Mouse (Mus musculus): ENCODE results near the gene Nol6. TPM values are rescaled to one million over a fixed set of nuclear protein-coding genes. Genes with fewer than 3 reads are reported as not detected.

The Nol6 gene
- polyA plus RNA-seq, 1 experiment from 2014 or later = 34.8 TPM

- Histone ChIP-seq H3K4me2 (ENCODE audit: low read depth, low read length) (no peak overlapping the region), H3K27me3 (ENCODE audit: control insufficient read depth, insufficient read depth, low read length) (no peaks in the 10 kb centered on the region), H3K27ac (ENCODE audit: low read depth, low read length) (no peak overlapping the region), H3K9ac (replicated peaks; ENCODE audit: low read depth, low read length) (no peak overlapping the region), H3K4me3 (ENCODE audit: low read depth, low read length) (no peak overlapping the region), H3K9me3 (ENCODE audit: control insufficient read depth, low read length) (no peaks in the 10 kb centered on the region), H3K4me1 (ENCODE audit: control insufficient read depth, insufficient read depth, low read length) (no peaks in the 10 kb centered on the region), H3K36me3 (ENCODE audit: control insufficient read depth, insufficient read depth, low read length) (peaks cover 2% of the 10 kb centered on the region; the same call in 1 of the 2 replicates)
- WGBS = 85% methylated on average over 10 of the region's 10 CpGs
- no peak for ATAC-seq (ENCODE audit: low read depth)
Measured at GRCm38 (mm10) chr4:41108717-41109425, 15.4 kb downstream of the Nol6 start.

- Histone ChIP-seq H3K9me3 (ENCODE audit: control insufficient read depth, low read length) (no peaks in the 10 kb centered on the region), H3K9ac (replicated peaks; ENCODE audit: low read depth, low read length) (no peak overlapping the region), H3K27ac (ENCODE audit: low read depth, low read length) (no peak overlapping the region), H3K4me3 (ENCODE audit: low read depth, low read length) (no peak overlapping the region), H3K4me2 (ENCODE audit: low read depth, low read length) (no peak overlapping the region), H3K4me1 (ENCODE audit: control insufficient read depth, insufficient read depth, low read length) (no peaks in the 10 kb centered on the region), H3K36me3 (ENCODE audit: control insufficient read depth, insufficient read depth, low read length) (no peaks in the 10 kb centered on the region), H3K27me3 (ENCODE audit: control insufficient read depth, insufficient read depth, low read length) (no peaks in the 10 kb centered on the region)
- 82% methylated on average over 4 of the region's 4 CpGs for WGBS
- ATAC-seq (ENCODE audit: low read depth) = no peak
Measured at GRCm38 (mm10) chr4:41107440-41107839, 16.8 kb downstream of the Nol6 start.

- Histone ChIP-seq H3K4me1 (ENCODE audit: control insufficient read depth, insufficient read depth, low read length) (peaks cover 4% of the 10 kb centered on the region; the same call in 1 of the 2 replicates), H3K9me3 (ENCODE audit: control insufficient read depth, low read length) (no peaks in the 10 kb centered on the region), H3K27ac (ENCODE audit: low read depth, low read length) (no peak overlapping the region), H3K4me2 (ENCODE audit: low read depth, low read length) (no peak overlapping the region), H3K27me3 (ENCODE audit: control insufficient read depth, insufficient read depth, low read length) (peaks cover 7% of the 10 kb centered on the region), H3K4me3 (ENCODE audit: low read depth, low read length) (no peak overlapping the region), H3K36me3 (ENCODE audit: control insufficient read depth, insufficient read depth, low read length) (no peaks in the 10 kb centered on the region), H3K9ac (replicated peaks; ENCODE audit: low read depth, low read length) (no peak overlapping the region)
- no peak for ATAC-seq (ENCODE audit: low read depth)
Measured at GRCm38 (mm10) chr4:41102901-41103300, 21.4 kb downstream of the Nol6 start.

GRCm38 (mm10) chr4:41100986-41101385 lies 23.3 kb downstream of the Nol6 start:
- ATAC-seq (ENCODE audit: low read depth) = no peak
- no peaks in the 10 kb centered on the region for H3K9me3 ChIP-seq (ENCODE audit: control insufficient read depth, low read length)
- H3K36me3 ChIP-seq (ENCODE audit: control insufficient read depth, insufficient read depth, low read length) = no peaks in the 10 kb centered on the region
- no peak overlapping the region for H3K4me2 ChIP-seq (ENCODE audit: low read depth, low read length)
- 29% methylated on average over 1 of the region's 1 CpGs for WGBS
- H3K27ac ChIP-seq (ENCODE audit: low read depth, low read length) = no peak overlapping the region
- peaks cover 4% of the 10 kb centered on the region; the same call in 1 of the 2 replicates for H3K4me1 ChIP-seq (ENCODE audit: control insufficient read depth, insufficient read depth, low read length)
- H3K9ac ChIP-seq (replicated peaks; ENCODE audit: low read depth, low read length) = no peak overlapping the region
- H3K27me3 ChIP-seq (ENCODE audit: control insufficient read depth, insufficient read depth, low read length) = peaks cover 14% of the 10 kb centered on the region
- no peak overlapping the region for H3K4me3 ChIP-seq (ENCODE audit: low read depth, low read length)

GRCm38 (mm10) chr4:41098577-41098951 lies 25.7 kb downstream of the Nol6 start:
- peak overlapping the region; percentile 21; the same call in 1 of the 2 replicates for H3K9ac ChIP-seq (replicated peaks; ENCODE audit: low read depth, low read length)
- peak; percentile 20 for ATAC-seq (ENCODE audit: low read depth)
- 16% methylated on average over 11 of the region's 11 CpGs for WGBS
- no peak overlapping the region for H3K27ac ChIP-seq (ENCODE audit: low read depth, low read length)
- peak overlapping the region; percentile 37 for H3K4me3 ChIP-seq (ENCODE audit: low read depth, low read length)
- peaks cover 4% of the 10 kb centered on the region; the same call in 1 of the 2 replicates for H3K4me1 ChIP-seq (ENCODE audit: control insufficient read depth, insufficient read depth, low read length)
- no peaks in the 10 kb centered on the region for H3K9me3 ChIP-seq (ENCODE audit: control insufficient read depth, low read length)
- H3K36me3 ChIP-seq (ENCODE audit: control insufficient read depth, insufficient read depth, low read length) = no peaks in the 10 kb centered on the region
- H3K27me3 ChIP-seq (ENCODE audit: control insufficient read depth, insufficient read depth, low read length) = peaks cover 14% of the 10 kb centered on the region
- peak overlapping the region; percentile 96 for H3K4me2 ChIP-seq (ENCODE audit: low read depth, low read length)

- Histone ChIP-seq H3K4me2 (ENCODE audit: low read depth, low read length) (peak within 1 kb of the TSS; percentile 96), H3K4me3 (ENCODE audit: low read depth, low read length) (peak within 1 kb of the TSS; percentile 37), H3K27ac (ENCODE audit: low read depth, low read length) (no peak within 1 kb of the TSS), H3K36me3 (ENCODE audit: control insufficient read depth, insufficient read depth, low read length) (no peaks in the 10 kb centered on the region), H3K9me3 (ENCODE audit: control insufficient read depth, low read length) (no peaks in the 10 kb centered on the region), H3K27me3 (ENCODE audit: control insufficient read depth, insufficient read depth, low read length) (peaks cover 14% of the 10 kb centered on the region), H3K4me1 (ENCODE audit: control insufficient read depth, insufficient read depth, low read length) (peaks cover 4% of the 10 kb centered on the region; the same call in 1 of the 2 replicates), H3K9ac (replicated peaks; ENCODE audit: low read depth, low read length) (peak within 1 kb of the TSS; percentile 47)
- peak; percentile 69 for ATAC-seq (ENCODE audit: low read depth)
- WGBS = under 1% methylated on average over 42 of the region's 42 CpGs
Measured at GRCm38 (mm10) chr4:41097871-41098576, 26.2 kb downstream of the Nol6 start, which contains the start of gene Aqp3. Gene Aqp3, minus strand, starts transcription at chr4:41098183.

GRCm38 (mm10) chr4:41097381-41097780 lies 26.9 kb downstream of the Nol6 start:
- Histone ChIP-seq H3K27ac (ENCODE audit: low read depth, low read length) (no peak overlapping the region), H3K4me1 (ENCODE audit: control insufficient read depth, insufficient read depth, low read length) (peaks cover 4% of the 10 kb centered on the region; the same call in 1 of the 2 replicates), H3K4me3 (ENCODE audit: low read depth, low read length) (peak overlapping the region; percentile 37; the same call in 1 of the 2 replicates), H3K27me3 (ENCODE audit: control insufficient read depth, insufficient read depth, low read length) (peaks cover 14% of the 10 kb centered on the region), H3K9me3 (ENCODE audit: control insufficient read depth, low read length) (no peaks in the 10 kb centered on the region), H3K9ac (replicated peaks; ENCODE audit: low read depth, low read length) (no peak overlapping the region), H3K4me2 (ENCODE audit: low read depth, low read length) (no peak overlapping the region; the same call in 1 of the 2 replicates), H3K36me3 (ENCODE audit: control insufficient read depth, insufficient read depth, low read length) (no peaks in the 10 kb centered on the region)
- ATAC-seq (ENCODE audit: low read depth) = no peak
- 44% methylated on average over 13 of the region's 13 CpGs for WGBS

- Histone ChIP-seq H3K36me3 (ENCODE audit: control insufficient read depth, insufficient read depth, low read length) (no peaks in the 10 kb centered on the region), H3K4me1 (ENCODE audit: control insufficient read depth, insufficient read depth, low read length) (peaks cover 4% of the 10 kb centered on the region; the same call in 1 of the 2 replicates), H3K27ac (ENCODE audit: low read depth, low read length) (no peak overlapping the region), H3K4me2 (ENCODE audit: low read depth, low read length) (no peak overlapping the region), H3K27me3 (ENCODE audit: control insufficient read depth, insufficient read depth, low read length) (peaks cover 14% of the 10 kb centered on the region), H3K9me3 (ENCODE audit: control insufficient read depth, low read length) (no peaks in the 10 kb centered on the region), H3K4me3 (ENCODE audit: low read depth, low read length) (no peak overlapping the region), H3K9ac (replicated peaks; ENCODE audit: low read depth, low read length) (no peak overlapping the region)
- WGBS = 72% methylated on average over 5 of the region's 5 CpGs
- ATAC-seq (ENCODE audit: low read depth) = no peak
Measured at GRCm38 (mm10) chr4:41096794-41097193, 27.5 kb downstream of the Nol6 start.

GRCm38 (mm10) chr4:41096169-41096568 lies 28.1 kb downstream of the Nol6 start:
- no peaks in the 10 kb centered on the region for H3K36me3 ChIP-seq (ENCODE audit: control insufficient read depth, insufficient read depth, low read length)
- no peak for ATAC-seq (ENCODE audit: low read depth)
- H3K9ac ChIP-seq (replicated peaks; ENCODE audit: low read depth, low read length) = no peak overlapping the region
- peaks cover 4% of the 10 kb centered on the region; the same call in 1 of the 2 replicates for H3K4me1 ChIP-seq (ENCODE audit: control insufficient read depth, insufficient read depth, low read length)
- no peaks in the 10 kb centered on the region for H3K9me3 ChIP-seq (ENCODE audit: control insufficient read depth, low read length)
- 73% methylated on average over 8 of the region's 8 CpGs for WGBS
- H3K27me3 ChIP-seq (ENCODE audit: control insufficient read depth, insufficient read depth, low read length) = peaks cover 14% of the 10 kb centered on the region
- no peak overlapping the region for H3K27ac ChIP-seq (ENCODE audit: low read depth, low read length)
- no peak overlapping the region for H3K4me2 ChIP-seq (ENCODE audit: low read depth, low read length)
- H3K4me3 ChIP-seq (ENCODE audit: low read depth, low read length) = no peak overlapping the region

Data from neural tube, embryonic 14.5 days (tissue).